In genomic region chr4:66901498-66901897, GRCm38 (mm10) we compare ENCODE assay signal across 23 mouse cellular contexts.
"Had no signal": no experiment of that assay in that cellular context is flagged by ENCODE, and none has a peak within 500 bp of the region (broad histone marks: within the 10 kb centered on the region; RNA-seq: fewer than 3 reads in every experiment).

No protein-coding gene starts in this region.

- H3K36me3 ChIP-seq: limb, embryonic 10.5 days; limb, embryonic 13.5 days; liver, embryonic 12.5 days; liver, embryonic 15.5 days; lung, embryonic 15.5 days; midbrain, embryonic 10.5 days; midbrain, embryonic 13.5 days; neural tube, embryonic 12.5 days; neural tube, embryonic 15.5 days; stomach, embryonic 15.5 days had no signal

- ATAC-seq: liver, embryonic 12.5 days; midbrain, embryonic 13.5 days had no signal

- H3K9ac ChIP-seq: limb, embryonic 13.5 days; liver, embryonic 12.5 days; liver, embryonic 15.5 days; lung, embryonic 15.5 days; midbrain, embryonic 13.5 days; neural tube, embryonic 12.5 days; neural tube, embryonic 15.5 days; stomach, embryonic 15.5 days had no signal

- H3K4me1 ChIP-seq: limb, embryonic 10.5 days; limb, embryonic 13.5 days; liver, embryonic 12.5 days; liver, embryonic 15.5 days; lung, embryonic 15.5 days; megakaryocyte, embryonic 14.5 days; midbrain, embryonic 10.5 days; midbrain, embryonic 13.5 days; neural tube, embryonic 12.5 days; neural tube, embryonic 15.5 days; stomach, embryonic 15.5 days had no signal

- H3K9me3 ChIP-seq: limb, embryonic 10.5 days; limb, embryonic 13.5 days; liver, embryonic 12.5 days; liver, embryonic 15.5 days; lung, embryonic 15.5 days; megakaryocyte, embryonic 14.5 days; midbrain, embryonic 10.5 days; midbrain, embryonic 13.5 days; neural tube, embryonic 12.5 days; neural tube, embryonic 15.5 days; stomach, embryonic 15.5 days had no signal

- H3K27ac ChIP-seq: kidney, postnatal 0 days; layer of hippocampus, adult 2 months; limb, embryonic 10.5 days; limb, embryonic 13.5 days; liver, embryonic 12.5 days; liver, embryonic 15.5 days; lung, embryonic 15.5 days; midbrain, embryonic 10.5 days; midbrain, embryonic 13.5 days; neural tube, embryonic 12.5 days; neural tube, embryonic 15.5 days; stomach, embryonic 15.5 days had no signal

- H3K4me3 ChIP-seq: layer of hippocampus, adult 2 months; limb, embryonic 10.5 days; limb, embryonic 13.5 days; liver, embryonic 12.5 days; liver, embryonic 15.5 days; lung, embryonic 15.5 days; megakaryocyte, embryonic 14.5 days; midbrain, embryonic 10.5 days; midbrain, embryonic 13.5 days; neural tube, embryonic 12.5 days; neural tube, embryonic 15.5 days; stomach, embryonic 15.5 days had no signal

- H3K27me3 ChIP-seq: limb, embryonic 13.5 days; liver, embryonic 12.5 days; liver, embryonic 15.5 days; lung, embryonic 15.5 days; megakaryocyte, embryonic 14.5 days; midbrain, embryonic 13.5 days; neural tube, embryonic 12.5 days; neural tube, embryonic 15.5 days; stomach, embryonic 15.5 days had no signal

- H3K4me2 ChIP-seq: limb, embryonic 13.5 days; liver, embryonic 12.5 days; liver, embryonic 15.5 days; lung, embryonic 15.5 days; midbrain, embryonic 13.5 days; neural tube, embryonic 12.5 days; neural tube, embryonic 15.5 days; stomach, embryonic 15.5 days had no signal

- DNase-seq: kidney, adult 9 months; kidney, postnatal 25 days; layer of hippocampus, adult 9-11 months; liver; lung, adult 18-20 months; lung, postnatal 10 days; lung, postnatal 36 days; right cerebral cortex, postnatal 25 days; spleen, adult 18-20 months; thymus, postnatal 25 days had no signal
